Mouse (Mus musculus) spleen, adult 2 months (tissue): Measurements from ENCODE around the gene Slc17a5. TPM values are rescaled to one million over a fixed set of nuclear protein-coding genes. Genes with fewer than 3 reads are reported as not detected.
"Not testable (repeated sequence)": the region's sequence is repeated elsewhere in the genome, so short reads cannot be mapped to it uniquely, and the experiment has no call there.

ENCODE experiments used
- DNase-seq, 2 experiments: peaks; one replicate each; pipeline versions ENCODE4 v3.0.0 to v3.0.0-alpha.2; 2012 to 2021; ENCODE audit warnings: low spot score in 2 of 2, low read depth in 1 of 2
- H3K27ac ChIP-seq: fragments of 200-500 bp; 2 replicates; pipeline ENCODE4 v1.5.1; 2012; ENCODE audit warnings: low read length, inconsistent platforms; ENCODE audit not compliant: insufficient read depth
- H3K27me3 ChIP-seq: fragments of 200-500 bp; 2 replicates; pipeline ENCODE4 v1.6.1; 2012; ENCODE audit warnings: mild to moderate bottlenecking, moderate library complexity, low read length, inconsistent platforms; ENCODE audit not compliant: control insufficient read depth, insufficient read depth
- H3K36me3 ChIP-seq: fragments of 200-500 bp; 2 replicates; pipeline ENCODE4 v1.6.1; 2012; ENCODE audit warnings: mild to moderate bottlenecking, low read length, inconsistent platforms; ENCODE audit not compliant: control insufficient read depth, insufficient read depth
- H3K4me1 ChIP-seq: fragments of 200-500 bp; 2 replicates; pipeline ENCODE4 v1.6.1; 2011; ENCODE audit warnings: inconsistent platforms; ENCODE audit not compliant: control insufficient read depth, insufficient read depth, insufficient read length
- H3K4me3 ChIP-seq: fragments of 200-500 bp; 2 replicates; pipeline ENCODE4 v1.5.1; 2011; ENCODE audit warnings: mild to moderate bottlenecking, inconsistent platforms; ENCODE audit not compliant: insufficient read depth, insufficient read length; ENCODE audit errors: extremely low read depth
- CTCF ChIP-seq: fragments of 200-500 bp; IDR thresholded peaks from 2 replicates; pipeline ENCODE4 v1.5.1; 2011; ENCODE audit warnings: mild to moderate bottlenecking, inconsistent platforms; ENCODE audit not compliant: insufficient read depth, insufficient read length, insufficient replicate concordance; ENCODE audit errors: extremely low read depth
- POLR2A ChIP-seq: fragments of 200-500 bp; IDR thresholded peaks from 2 replicates; pipeline ENCODE4 v1.6.1; 2011; ENCODE audit warnings: low read depth, low read length, inconsistent platforms
- WGBS: fragments of 180-500 bp; shearing (Covaris S2); methylation state at CpG from one replicate; pipeline ENCODE4 v1.1.7; 2018; 5-methylcytosine and 5-hydroxymethylcytosine counted together
- polyA plus RNA-seq: library from polyadenylated mRNA; depleted of rRNA; stranded (reverse); fragments of >200 nt; gene quantifications from 2 replicates; pipeline ENCODE4 v1.2.3, GENCODE M21; 2012

The Slc17a5 gene
- polyA plus RNA-seq, 1 experiment: 4.3 TPM

GRCm38 (mm10) chr9:78520127-78520779 lies 67.6 kb downstream of the Slc17a5 start:
- Histone ChIP-seq H3K36me3 (no peaks in the 10 kb centered on the region), H3K4me1 (peaks cover 3% of the 10 kb centered on the region; the same call in 1 of the 2 replicates), H3K4me3 (peak overlapping the region; percentile 45; the same call in 1 of the 2 replicates), H3K27ac (no peak overlapping the region), H3K27me3 (no peaks in the 10 kb centered on the region)
- DNase-seq: no peak
- WGBS: 47% methylated on average over 15 of the region's 15 CpGs
- TF ChIP-seq CTCF (no peak), POLR2A (no peak)

- H3K4me1 ChIP-seq, H3K36me3 ChIP-seq, DNase-seq, H3K27me3 ChIP-seq, H3K4me3 ChIP-seq, H3K27ac ChIP-seq: not testable (repeated sequence)
- WGBS: 73% methylated on average over 3 of the region's 3 CpGs
Observed at GRCm38 (mm10) chr9:78517237-78517636, 70.6 kb downstream of the Slc17a5 start.

- peaks cover 3% of the 10 kb centered on the region; the same call in 1 of the 2 replicates for H3K4me1 ChIP-seq
- H3K4me3 ChIP-seq: no peak overlapping the region
- TF ChIP-seq POLR2A (no peak), CTCF (no peak)
- DNase-seq: no peak
- H3K27ac ChIP-seq: no peak overlapping the region
- no peaks in the 10 kb centered on the region for H3K36me3 ChIP-seq
- 87% methylated on average over 3 of the region's 3 CpGs for WGBS
- H3K27me3 ChIP-seq: no peaks in the 10 kb centered on the region
Observed at GRCm38 (mm10) chr9:78516125-78516524, 71.7 kb downstream of the Slc17a5 start.

- Histone ChIP-seq H3K4me3 (no peak overlapping the region), H3K27me3 (no peaks in the 10 kb centered on the region), H3K27ac (no peak overlapping the region), H3K36me3 (no peaks in the 10 kb centered on the region), H3K4me1 (no peaks in the 10 kb centered on the region)
- DNase-seq: no peak
- TF ChIP-seq CTCF (no peak), POLR2A (no peak)
- 87% methylated on average over 4 of the region's 4 CpGs for WGBS
Observed at GRCm38 (mm10) chr9:78514681-78515080, 73.2 kb downstream of the Slc17a5 start.

- no peak for DNase-seq
- 53% methylated on average over 6 of the region's 6 CpGs for WGBS
- no peaks in the 10 kb centered on the region for H3K36me3 ChIP-seq
- H3K27ac ChIP-seq: no peak overlapping the region
- no peaks in the 10 kb centered on the region for H3K27me3 ChIP-seq
- TF ChIP-seq POLR2A (no peak), CTCF (no peak)
- H3K4me1 ChIP-seq: no peaks in the 10 kb centered on the region
- H3K4me3 ChIP-seq: no peak overlapping the region
Observed at GRCm38 (mm10) chr9:78513776-78514500, 73.9 kb downstream of the Slc17a5 start.

GRCm38 (mm10) chr9:78511705-78512104 lies 76.1 kb downstream of the Slc17a5 start:
- TF ChIP-seq POLR2A (no peak), CTCF (no peak)
- no peak overlapping the region for H3K4me3 ChIP-seq
- no peaks in the 10 kb centered on the region for H3K27me3 ChIP-seq
- 91% methylated on average over 5 of the region's 5 CpGs for WGBS
- H3K4me1 ChIP-seq: no peaks in the 10 kb centered on the region
- DNase-seq: no peak
- H3K27ac ChIP-seq: no peak overlapping the region
- H3K36me3 ChIP-seq: no peaks in the 10 kb centered on the region
